Mouse (Mus musculus) CH12.LX (cell line): ENCODE measurements around the gene Zfhx3.

Source experiments
- CHD1 ChIP-seq: IDR thresholded peaks from 2 replicates; pipeline ENCODE4 v1.6.1; 2012; ENCODE audit warnings: low read depth, low read length, improper control_type of control experiment, inconsistent platforms
- CTCF ChIP-seq, 2 experiments: IDR thresholded peaks in 1 of 2; conservative IDR thresholded peaks in 1 of 2; 2 replicates each; pipeline ENCODE4 v1.5.1; 2011 to 2012; ENCODE audit warnings: low read depth in 2 of 2, low read length in 2 of 2, improper control_type of control experiment in 1 of 2, inconsistent platforms in 1 of 2, mild to moderate bottlenecking in 1 of 2, moderate library complexity in 1 of 2
- E2F4 ChIP-seq: IDR thresholded peaks from 2 replicates; pipeline ENCODE4 v1.6.1; 2011; ENCODE audit warnings: low read depth, low read length, improper control_type of control experiment; ENCODE audit not compliant: insufficient replicate concordance
- EP300 ChIP-seq: IDR thresholded peaks from 2 replicates; pipeline ENCODE4 v1.6.1; 2011; ENCODE audit warnings: low read length, improper control_type of control experiment
- HCFC1 ChIP-seq: IDR thresholded peaks from 2 replicates; pipeline ENCODE4 v1.6.1; 2012; ENCODE audit warnings: low read depth, mild to moderate bottlenecking, inconsistent platforms, low read length, improper control_type of control experiment
- IRF4 ChIP-seq: IDR thresholded peaks from 2 replicates; pipeline ENCODE4 v1.6.1; 2014; ENCODE audit warnings: low read depth, mild to moderate bottlenecking, inconsistent platforms, low read length, improper control_type of control experiment
- JUN ChIP-seq: IDR thresholded peaks from 2 replicates; pipeline ENCODE4 v1.6.1; 2011; ENCODE audit warnings: low read depth, mild to moderate bottlenecking, low read length, improper control_type of control experiment, moderate library complexity; ENCODE audit not compliant: insufficient read depth
- KAT2A ChIP-seq: IDR thresholded peaks from 2 replicates; pipeline ENCODE4 v1.6.1; 2012; ENCODE audit warnings: low read length, improper control_type of control experiment, inconsistent platforms; ENCODE audit not compliant: insufficient replicate concordance
- POLR2A ChIP-seq: IDR thresholded peaks from 2 replicates; pipeline ENCODE4 v1.6.1; 2011; ENCODE audit warnings: low read depth, mild to moderate bottlenecking, improper control_type of control experiment, low read length
- POLR2AphosphoS2 ChIP-seq: IDR thresholded peaks from 2 replicates; pipeline ENCODE4 v1.6.1; 2011; ENCODE audit warnings: low read depth, low read length, improper control_type of control experiment
- RCOR1 ChIP-seq: conservative IDR thresholded peaks from 2 replicates; pipeline ENCODE4 v1.6.1; 2012; ENCODE audit warnings: low read depth, mild to moderate bottlenecking, inconsistent platforms, low read length, improper control_type of control experiment
- SIN3A ChIP-seq: IDR thresholded peaks from 2 replicates; pipeline ENCODE4 v1.6.1; 2012; ENCODE audit warnings: low read length, improper control_type of control experiment, inconsistent platforms
- UBTF ChIP-seq: IDR thresholded peaks from 2 replicates; pipeline ENCODE4 v1.6.1; 2012; ENCODE audit warnings: low read depth, mild to moderate bottlenecking, inconsistent platforms, low read length, improper control_type of control experiment, moderate library complexity

DNA sequence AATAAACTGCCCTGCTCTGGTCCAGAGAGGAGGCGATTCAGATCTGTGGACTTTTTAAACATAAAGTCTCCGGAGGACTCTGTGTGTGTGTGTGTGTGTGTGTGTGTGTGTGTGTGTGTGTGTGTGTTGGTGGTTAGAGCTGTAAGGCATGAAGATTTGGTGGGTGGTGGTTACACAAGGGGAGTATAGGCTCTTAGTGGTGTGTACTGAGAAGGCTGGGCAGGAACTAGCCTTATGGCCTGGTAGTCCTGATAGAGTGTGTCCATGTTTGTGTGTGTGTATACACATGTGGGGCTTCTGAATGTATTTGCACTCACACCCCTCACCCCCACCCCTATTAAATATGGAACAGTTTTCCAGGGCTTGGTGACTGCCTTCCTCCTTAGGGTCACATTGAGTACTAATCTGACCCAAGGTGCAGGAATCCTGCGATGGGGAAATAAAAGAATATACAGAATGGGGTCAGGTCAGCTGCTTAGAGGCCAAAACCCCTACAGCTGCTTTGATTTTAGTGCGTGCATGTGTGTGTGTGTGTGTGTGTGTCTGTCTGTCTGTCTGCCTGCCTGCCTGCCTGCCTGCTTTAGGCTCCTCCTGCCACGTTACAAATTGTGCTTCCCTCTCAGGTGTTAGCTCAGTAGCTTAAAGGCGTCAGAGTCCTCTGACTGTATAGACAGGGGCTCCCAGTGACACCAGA lies 764.6 kb downstream of the Zfhx3 start:
- TF ChIP-seq JUN (no peak), CTCF (conservative IDR thresholded peaks at IDR 0.05 in 1 of 2, IDR thresholded peaks at IDR 0.05 in 1 of 2; ENCODE audit: low read depth in 2 of 2, low read length in 2 of 2) (no peak), KAT2A (no peak), POLR2A (no peak), HCFC1 (no peak), E2F4 (no peak), RCOR1 (no peak), SIN3A (no peak), CHD1 (no peak), UBTF (no peak), POLR2AphosphoS2 (no peak), EP300 (no peak), IRF4 (no peak)
